Mouse (Mus musculus) cerebellum, adult 18-20 months (tissue): Measurements from ENCODE around the gene Rcor1.
A peak's percentile ranks its signal among the peaks of the same experiment; 100 is the strongest.
"Not testable (repeated sequence)": the region's sequence is repeated elsewhere in the genome, so short reads cannot be mapped to it uniquely, and the experiment has no call there.

ENCODE experiments used
- DNase-seq, 2 experiments: peaks; one replicate each; pipeline ENCODE4 v3.0.0; 2021

Rcor1 gene

DNA sequence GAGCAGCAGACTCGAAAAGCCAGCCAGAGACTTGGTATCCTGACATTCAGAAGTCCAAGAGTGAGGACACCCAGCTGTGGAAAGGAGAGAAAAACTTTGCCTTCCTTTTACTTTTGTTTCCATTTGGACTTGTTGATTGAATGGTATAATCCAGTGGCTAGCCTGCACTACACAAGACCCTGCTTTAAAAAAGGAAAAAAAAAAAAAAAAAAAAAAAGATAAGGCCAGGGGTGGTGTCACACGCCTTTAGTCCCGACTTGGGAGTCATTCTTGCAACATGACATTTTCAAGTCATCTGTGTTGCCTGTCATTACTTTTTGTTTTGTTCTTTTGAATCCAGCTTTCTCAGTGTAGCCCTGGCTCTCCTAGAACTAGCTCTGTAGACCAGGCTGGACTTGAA is 17.6 kb upstream of the Rcor1 start:
- no peak for DNase-seq

DNA sequence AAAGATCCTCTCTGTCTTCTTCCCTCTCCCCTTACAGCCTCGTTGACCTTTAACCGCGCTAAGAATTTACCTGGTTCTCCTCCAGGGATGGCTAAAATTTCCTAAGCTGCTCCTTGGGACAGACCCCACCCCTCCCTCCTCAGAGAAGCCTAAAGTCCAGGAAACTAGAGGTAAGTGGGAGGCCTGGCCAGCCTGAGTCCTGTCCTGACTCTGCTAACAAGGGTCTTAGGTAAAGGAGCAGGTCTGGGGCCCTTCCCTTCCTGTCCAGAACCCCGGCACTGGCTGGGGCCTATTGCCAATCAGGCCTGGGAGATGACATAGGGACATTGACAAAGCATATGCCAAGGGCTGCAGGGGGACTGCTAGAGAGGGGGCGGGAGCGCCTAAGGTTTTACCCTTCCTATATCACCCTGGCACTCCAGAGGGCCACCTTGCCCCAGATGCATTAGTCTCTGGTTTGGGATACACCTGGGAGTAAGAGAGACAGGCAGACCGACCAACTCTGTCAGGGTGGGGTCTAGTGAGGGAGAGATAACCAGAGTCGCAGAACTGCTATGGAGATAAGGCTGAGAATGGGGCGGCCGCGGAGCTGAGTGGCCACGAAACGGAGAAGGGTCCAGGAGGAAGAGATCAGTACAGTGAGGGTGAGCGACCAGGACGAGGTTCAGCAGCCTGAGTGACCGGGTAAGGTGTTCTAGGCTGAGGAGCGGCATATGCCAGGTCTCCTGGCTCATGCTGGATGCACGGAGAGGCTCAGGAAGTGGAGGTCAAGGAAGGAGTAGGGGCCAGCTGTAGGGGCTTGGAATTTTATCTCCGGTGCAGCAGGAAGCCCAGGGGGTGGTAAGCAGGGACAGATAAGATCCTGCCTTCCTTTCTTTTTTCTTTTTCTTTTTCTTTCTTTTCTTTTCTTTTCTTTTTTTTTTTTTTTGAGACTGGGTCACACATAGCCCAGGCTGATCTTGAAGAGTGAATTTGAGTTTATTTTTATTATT is 10.7 kb upstream of the Rcor1 start:
- DNase-seq, result no peak

DNA sequence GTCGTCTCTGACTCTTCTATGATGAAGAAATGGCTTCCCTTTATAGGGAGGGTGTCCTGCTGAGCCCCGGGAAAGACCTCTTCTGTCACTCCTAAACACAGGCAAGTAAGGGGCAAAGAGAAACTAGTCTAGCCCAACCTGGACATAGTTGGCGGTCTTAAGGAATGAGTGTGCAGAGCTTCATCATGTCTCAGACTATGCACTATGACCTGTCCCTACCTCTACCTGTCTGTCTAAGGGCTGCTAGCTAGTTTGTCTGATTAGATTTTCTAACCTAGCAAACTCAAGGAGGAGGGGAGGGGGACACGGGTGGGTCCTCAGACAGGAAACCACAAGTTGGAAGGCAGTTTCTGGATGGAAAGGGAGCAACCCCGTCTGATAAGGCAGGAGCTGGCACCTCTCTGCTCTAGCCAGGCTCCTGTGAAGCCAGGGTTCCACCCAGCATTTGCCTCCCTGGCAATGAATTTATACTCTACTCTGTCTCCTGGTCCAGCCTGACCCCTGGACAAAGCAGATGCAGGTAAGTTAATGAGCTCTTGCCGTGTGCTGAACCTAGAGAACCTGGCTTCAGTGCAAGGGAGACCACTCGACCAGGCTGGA is 9.8 kb upstream of the Rcor1 start:
- DNase-seq, result no peak

DNA sequence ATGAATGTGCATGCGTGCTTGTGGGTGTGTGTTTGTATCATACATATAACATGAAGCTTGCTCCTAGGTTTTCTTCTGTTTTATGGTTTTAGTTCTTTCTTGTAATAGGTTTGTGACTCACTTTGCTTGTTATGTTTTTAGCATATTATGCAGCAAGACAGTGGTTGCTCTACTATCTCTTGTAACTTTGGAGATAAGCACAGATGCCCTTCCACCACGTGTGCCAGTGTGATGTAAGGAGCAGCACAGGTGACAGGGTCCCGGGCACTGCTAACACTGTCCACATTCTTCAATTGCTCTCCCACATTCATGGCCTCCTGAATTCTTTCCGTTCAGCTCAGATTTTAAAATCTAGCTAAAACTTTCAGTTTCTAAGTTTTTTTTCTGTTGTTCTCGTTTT is 6.3 kb upstream of the Rcor1 start:
- no peak for DNase-seq

DNA sequence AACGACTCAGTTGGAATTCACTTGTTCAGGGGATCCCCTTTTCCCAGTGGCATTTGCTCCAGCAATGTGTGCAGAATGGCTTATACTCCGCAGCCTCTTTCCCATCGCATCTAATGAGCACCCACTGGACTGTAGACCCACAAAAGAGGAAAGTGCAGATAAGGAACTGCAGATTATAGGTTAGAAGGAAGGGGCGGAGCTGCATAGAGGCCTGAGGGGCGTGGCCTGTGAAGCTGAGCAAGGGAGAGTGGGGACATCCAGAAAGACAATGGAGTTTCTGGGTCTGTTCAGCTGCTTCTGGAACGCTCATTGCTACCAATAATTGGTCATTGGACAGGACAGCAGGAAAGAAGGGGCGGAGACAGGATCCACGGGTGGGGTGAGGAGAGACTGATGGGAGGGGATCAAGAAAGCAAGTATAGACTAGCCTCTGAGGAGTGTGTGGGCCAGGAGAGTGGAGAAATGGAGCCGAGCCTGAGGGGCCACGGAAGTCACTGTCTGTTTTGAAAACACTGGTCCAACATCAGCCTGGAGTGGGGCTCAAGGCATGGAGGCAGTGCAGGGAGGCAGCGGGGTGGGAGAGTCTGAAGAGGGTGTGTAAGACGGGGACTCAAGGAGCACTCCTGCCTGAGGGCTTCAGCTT is 3.8 kb upstream of the Rcor1 start:
- no peak for DNase-seq

DNA sequence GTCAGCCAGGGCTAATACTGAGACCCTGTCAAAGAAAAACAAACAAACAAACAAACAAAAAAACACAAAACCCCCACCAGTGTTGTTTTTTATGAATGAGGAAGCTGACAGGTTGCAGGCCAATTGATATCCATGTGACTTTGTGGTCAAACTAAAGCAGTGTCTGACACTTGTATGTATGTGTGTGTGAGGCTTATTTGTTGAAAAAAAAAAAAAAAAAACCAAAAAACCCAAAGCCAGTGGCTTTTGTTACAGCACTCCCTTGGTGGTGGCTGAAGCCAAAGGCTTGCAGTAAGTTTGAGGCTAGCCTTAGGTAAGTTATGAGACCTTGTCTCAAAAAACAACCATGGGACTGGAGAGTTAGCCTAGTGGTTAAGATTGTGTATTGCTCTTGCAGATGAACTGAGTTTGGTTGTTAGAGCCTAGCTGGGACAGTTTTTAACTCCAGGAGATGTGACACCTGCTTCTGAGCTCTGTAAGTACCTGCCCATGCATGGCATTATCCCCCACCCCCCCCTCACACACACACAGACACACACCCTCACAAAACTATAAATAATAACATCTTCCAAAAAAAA is 2.9 kb upstream of the Rcor1 start:
- no peak for DNase-seq

DNA sequence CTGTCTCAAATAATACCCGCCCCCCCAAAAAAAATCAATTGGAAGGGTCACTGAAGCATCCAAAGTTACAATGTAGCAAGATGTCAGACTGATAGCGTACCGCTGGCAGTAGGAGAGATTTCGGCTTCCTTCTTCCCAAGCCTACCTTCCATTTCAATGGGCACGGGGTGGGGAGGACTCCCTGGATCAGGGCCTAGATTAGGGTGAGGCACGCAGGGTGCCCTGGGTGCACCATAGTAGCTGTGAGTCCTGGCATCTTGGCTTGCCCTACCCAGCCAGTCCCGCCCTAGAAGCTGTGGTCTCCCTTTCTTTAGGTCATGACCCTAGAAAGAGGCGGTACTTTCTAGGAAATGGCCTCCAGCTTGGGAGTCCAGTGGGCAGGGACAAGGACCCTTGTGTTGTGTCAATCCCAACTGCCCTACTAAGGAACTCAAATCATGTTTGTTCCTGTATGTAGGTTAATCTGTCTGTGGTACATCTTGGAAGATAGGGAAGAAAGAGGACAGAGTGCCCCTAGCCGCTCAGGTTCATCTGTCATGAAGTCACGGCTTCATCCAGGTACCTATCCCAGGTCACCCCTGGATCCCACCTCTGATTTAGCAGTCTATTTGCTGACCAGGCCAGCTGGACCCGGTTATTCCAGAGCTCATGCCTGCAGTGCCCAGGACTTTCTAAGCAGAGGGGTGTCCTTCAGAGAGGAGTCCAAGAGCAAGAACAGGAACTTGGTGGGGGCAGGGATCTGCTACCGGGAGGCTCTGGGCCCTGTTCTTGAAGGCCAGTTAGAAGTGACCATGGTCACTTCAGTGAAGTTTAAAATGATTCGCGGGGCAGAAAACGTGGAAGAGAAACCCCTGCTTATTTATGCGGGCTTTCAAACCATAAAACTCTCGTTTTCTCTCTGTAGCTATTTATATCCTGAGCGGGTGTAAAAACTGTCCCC is 1.6 kb upstream of the Rcor1 start:
- peak; percentile 22 to 29 for DNase-seq

DNA sequence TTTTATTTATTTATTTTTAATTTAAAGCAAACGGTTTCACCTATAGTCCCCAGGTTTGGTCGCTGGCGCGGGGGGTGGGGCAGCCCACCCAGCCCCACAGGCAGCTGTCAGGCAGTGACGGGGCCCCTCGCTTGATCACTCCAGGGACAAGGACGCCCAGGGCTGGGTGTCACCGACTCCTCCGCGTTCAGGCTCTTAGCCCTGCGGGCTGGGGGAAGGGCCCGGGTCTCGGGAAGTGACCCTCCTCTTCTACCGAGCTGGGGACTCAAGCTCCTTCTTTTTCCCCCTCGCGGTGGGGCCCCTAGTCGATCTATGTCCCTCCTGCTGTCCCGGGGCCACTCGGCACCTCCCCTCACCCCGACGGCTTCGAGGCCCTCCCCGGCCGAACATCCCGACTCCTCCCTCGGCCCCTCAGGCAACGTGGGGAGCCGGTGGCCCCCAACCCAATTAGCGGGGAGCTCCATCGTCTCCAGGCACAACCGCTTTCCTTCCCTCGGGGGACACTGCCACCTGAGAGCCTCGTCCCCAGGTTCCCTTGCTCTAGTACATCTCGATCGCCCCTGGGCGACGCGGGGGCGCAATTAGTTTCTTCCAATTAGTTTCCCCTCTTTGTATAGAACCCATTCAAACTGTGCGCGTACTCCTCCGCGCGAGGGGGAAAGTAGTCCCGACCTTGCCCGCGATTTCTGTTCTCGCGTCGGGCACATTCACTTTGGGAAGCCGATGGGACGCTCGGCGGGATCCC is 748 bp upstream of the Rcor1 start:
- DNase-seq, result peak; percentile 40 to 83

DNA sequence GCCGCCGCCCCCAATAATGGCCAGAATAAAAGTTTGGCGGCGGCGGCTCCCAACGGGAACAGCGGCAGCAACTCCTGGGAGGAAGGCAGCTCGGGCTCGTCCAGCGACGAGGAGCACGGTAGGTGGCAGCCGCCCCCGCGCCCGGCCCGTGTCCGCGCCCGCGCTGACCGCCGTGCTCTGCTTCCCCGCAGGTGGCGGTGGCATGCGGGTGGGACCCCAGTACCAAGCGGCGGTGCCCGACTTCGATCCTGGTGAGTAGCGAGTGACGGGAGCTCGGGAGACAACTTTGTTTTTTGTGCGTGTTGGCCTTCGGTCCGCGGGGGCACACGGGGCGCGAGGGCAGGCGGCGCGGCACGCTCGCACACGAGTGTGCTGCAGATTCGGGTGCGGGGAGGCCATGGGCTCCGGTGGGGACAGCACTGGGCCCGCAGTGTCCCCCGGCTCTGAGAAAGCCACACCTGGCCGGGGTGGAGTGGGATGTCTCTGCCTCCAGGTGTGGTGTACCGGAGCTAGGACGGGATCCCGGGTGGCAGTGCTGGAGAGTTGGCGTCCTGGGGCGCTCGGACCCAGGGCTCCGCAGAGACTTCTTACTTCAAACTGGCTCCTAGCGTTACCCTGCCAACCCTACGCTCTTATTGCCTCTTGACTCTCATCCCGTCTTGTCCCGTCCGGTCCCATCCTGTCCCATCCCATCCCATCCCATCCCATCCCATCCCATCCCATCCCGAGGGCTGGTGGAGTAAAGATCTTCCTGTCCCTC is 800 bp downstream of the Rcor1 start:
- DNase-seq, result peak; percentile 42 to 63

DNA sequence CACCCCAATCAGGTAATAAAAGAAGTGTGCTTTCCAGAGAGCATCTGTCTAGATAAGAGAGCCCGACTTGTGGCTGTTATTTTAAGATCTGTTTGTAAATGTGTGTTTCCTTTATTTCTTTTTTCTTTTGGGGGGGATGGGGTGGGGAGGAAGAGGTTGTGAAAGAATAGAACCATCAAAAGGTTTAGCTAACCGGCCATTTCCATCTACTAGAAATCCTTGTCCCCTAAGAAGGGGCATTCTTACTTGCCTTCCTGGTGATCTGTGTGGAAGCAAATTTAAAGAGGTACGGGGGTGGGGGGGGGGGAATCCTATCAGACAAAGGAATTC is 1.3 kb downstream of the Rcor1 start:
- DNase-seq, result no peak

DNA sequence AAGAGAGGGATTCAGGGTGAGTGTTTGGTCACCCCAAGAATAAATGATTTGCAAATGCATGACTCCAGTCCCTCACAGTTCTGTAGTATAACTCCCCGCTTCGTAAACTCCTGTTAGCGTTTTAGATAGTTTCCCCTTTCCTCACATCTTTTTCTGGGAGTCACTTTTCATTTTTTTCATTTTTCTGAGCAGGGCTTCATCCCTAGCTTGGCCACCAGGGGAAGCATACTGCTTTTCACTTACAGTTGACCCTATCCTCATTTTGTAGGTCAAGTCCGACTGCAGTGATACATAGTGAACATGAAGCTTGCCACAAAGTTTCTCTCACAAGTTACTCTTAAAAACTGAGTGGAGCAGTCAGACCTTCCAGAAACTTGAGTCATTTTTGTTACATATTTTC is 2.0 kb downstream of the Rcor1 start:
- DNase-seq, result peak; percentile 33

DNA sequence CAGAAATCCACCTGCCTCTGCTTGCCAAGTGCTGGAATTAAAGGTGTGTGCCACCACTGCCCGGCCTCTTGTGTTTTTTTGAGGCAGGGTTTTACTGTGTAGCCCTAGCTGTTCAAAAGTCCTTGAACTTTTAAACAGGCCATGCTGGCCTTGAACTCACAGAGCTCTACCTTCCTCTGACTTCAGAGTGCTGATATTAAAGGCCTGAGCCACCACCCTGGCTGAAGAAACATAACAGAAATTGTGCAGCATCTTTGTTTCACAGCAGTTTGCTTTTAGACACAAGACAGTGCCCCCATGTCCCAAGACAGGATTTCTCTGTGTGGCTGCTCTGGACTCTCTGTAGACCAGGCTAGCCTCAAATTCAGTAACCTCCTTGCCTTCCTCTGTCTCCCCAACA is 3.2 kb downstream of the Rcor1 start:
- no peak for DNase-seq

DNA sequence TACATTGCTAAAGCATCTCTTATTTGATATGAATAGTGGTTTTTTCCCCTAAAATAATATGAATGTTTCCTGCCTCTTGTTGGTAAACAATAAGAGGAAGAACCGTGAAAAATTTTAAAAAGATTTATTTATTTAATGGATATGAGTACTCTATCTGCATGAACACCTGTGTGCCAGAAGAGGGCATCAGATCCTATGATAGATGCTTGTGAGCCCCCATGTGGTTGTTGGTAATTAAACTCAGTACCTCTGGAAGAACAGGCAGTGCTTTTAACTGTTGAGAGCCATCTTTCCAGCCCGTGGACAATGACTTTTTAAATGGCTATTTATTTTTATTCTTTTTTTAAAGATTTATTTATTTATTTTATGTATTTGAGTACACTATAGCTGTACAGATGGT is 5.7 kb downstream of the Rcor1 start:
- no peak for DNase-seq

DNA sequence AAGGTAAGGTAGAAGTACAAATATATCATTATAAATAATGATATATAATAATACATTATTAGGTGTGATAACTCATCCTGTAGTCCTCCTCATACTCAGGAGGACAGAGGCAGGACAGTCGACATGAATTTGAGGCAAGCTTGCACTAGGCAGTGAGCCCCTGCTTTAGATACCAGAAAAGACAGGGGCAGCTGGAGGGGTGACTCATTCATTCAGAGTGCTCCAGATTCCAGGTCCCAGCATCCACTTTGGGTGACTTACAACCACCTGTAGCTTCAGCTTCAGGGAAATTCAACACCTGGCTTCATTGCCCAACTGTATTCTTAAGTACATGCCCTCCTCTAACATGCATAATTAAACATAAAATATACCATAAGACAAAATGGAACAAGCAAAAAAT is 7.7 kb downstream of the Rcor1 start:
- no peak for DNase-seq

DNA sequence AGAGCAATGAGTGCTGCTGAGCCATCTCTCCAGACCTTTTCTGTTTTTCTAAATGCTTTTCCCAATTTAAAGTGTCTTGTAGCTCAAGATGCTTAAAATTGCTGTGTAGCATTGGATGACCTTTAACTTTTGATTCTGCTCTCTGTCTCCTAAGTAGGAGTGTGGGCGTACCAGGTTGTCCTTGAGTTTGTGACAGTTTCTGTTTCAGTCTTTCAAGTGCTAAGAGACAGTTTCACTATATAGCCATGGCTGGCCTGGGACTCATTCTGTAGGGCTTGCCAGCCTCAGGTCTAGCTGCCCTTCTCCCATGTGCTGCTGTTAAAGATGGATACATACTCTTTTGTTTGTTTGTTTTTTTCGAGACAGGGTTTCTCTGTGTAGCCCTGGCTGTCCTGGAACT is 9.1 kb downstream of the Rcor1 start:
- DNase-seq, result no peak

DNA sequence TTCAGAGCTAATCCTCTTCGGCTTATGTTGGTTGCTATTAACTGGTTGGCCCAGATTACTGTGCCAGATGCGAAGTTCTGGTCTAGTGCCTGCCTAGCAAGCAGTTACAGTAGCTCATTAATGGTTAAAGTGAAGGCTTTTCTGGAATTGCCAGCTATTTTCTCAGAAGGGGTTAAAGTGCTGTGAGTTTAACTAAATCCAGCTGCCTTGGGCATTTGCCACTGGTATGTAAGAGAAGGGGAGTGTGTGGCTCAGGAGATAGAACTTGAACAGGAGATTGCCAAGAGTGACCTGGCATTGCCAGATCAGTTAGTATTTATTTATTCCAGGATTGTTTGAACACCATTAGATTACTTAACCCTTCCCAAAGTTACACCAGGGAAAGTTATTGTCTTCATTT is 11.1 kb downstream of the Rcor1 start:
- DNase-seq, result no peak

DNA sequence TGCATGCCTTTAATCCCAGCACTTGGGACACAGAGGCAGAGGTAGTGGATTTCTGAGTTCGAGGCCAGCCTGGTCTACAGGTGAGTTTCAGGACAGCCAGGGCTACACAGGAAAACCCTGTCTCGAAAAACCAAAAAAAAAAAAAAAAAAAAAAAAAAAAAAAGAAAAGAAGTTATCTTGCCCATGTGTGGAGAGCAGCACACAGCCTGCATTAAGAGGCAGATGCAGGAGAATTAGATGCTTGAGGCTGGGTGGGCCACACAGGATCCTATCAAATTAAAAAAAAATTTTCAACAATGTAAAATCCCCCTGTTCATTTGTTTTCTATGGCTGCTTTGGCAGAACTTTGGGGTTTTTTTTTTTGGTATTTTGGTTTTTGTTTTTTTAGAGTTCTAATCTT is 24.2 kb downstream of the Rcor1 start:
- DNase-seq, result no peak

DNA sequence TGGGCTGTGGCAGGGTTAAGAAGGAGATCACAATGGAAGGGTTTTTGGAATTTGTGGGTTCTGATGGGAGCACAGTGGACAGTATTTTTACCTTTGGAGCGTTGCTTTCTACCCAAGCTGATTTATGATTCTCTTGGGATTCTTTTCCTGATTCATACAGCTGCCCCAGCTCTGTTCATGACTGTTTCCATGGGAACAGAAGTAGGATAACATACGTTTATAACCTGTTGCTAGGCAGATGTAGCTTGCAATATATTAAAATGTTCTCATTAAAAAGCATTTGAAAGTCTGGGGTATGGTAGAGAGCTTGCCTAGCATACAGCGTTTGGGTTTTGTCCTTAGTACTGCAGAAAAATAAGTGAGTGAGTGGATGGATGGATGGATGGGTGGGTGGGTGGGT is 25.1 kb downstream of the Rcor1 start:
- DNase-seq, result no peak

DNA sequence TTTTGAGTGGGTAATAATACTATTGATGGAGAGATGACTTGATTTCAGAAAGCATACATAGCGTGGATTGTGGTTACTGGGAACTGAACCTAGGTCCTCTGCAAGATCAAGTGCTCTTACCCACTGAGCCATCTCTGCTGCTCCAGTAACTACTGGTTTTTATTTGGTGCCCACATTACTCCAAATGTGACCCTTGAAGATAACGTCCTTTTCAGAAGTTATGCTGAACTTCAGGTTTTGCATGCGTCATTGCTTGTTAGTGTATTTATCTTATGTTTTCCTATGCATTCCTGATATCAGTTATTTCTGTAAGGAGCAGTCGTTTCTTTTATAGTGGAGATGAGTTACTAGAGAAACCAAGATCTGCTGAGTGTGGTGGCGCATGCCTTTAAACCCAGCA is 26.2 kb downstream of the Rcor1 start:
- DNase-seq, result no peak

DNA sequence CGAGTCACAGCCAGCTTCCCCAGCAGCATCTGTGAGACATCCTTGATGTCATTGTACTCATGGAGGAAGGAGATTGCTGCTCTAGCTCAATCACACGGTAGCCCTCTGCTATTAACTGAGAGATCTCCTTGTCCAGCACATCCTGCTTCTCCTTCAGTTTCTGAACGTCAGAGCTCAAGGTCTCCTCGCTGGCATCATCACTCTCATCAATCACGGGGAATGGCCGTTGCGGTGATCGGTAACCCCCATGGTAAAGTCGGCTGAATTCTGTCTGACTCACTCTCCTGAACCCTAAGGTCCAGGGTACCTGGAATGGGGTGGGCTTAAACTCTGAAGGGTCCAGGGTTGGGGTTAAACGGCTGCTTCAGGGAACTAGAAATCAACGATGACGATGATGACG is 28.7 kb downstream of the Rcor1 start:
- DNase-seq, result no peak

DNA sequence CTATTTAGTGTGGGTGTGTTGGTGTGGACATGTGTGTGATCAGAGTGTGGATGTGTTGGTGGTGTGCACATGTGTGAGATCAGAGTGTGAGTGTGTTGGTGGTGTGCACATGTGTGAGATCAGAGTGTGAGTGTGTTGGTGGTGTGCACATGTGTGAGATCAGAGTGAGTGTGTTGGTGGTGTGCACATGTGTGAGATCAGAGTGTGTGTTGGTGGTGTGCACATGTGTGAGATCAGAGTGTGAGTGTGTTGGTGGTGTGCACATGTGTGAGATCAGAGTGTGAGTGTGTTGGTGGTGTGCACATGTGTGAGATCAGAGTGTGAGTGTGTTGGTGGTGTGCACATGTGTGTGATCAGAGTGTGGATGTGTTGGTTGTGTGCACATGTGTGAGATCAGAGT is 30.1 kb downstream of the Rcor1 start:
- DNase-seq, result not testable (repeated sequence)
